Mouse (Mus musculus): Measurements from ENCODE around the gene Slc25a25. TPM values are rescaled to one million over a fixed set of nuclear protein-coding genes. Genes with fewer than 3 reads are reported as not detected.

The Slc25a25 gene
- total RNA-seq, 2 experiments from 2014 or later = 6.9 to 8.4 TPM

GRCm38 (mm10) chr2:32430701-32431676 lies 20.3 kb downstream of the Slc25a25 start:
- no peak for ATAC-seq (ENCODE audit: poor library complexity, severe bottlenecking)

GRCm38 (mm10) chr2:32429215-32429891 lies 21.9 kb downstream of the Slc25a25 start:
- no peak for ATAC-seq (ENCODE audit: poor library complexity, severe bottlenecking)

DNA sequence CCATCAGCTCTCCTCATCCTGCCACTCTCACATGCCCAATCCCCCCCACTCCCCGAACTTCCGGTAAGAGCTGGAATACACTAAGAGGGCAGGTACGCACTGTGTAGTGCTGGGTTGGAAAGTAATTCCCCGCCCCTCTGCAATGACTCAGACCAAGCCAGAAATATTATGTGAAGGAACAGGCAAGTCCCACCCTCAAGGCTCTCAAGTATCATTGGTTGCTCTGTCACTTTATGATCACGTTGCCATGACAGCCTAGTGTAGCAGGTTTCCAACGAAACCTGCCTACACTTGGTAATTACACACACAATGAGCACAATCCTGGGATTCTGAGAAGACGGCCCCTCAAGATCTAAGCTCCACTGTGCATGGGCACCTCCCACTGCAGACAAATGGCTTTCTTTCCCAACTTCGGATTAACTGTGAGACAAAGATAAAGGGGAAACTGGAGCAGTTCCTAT lies 23.0 kb downstream of the Slc25a25 start:
- peak; percentile 28 for ATAC-seq (ENCODE audit: poor library complexity, severe bottlenecking)

- no peak for ATAC-seq (ENCODE audit: poor library complexity, severe bottlenecking)
These were observed 23.5 kb downstream of the Slc25a25 start for GRCm38 (mm10) chr2:32427720-32428119.

GRCm38 (mm10) chr2:32426141-32426540 lies 25.1 kb downstream of the Slc25a25 start:
- no peak for ATAC-seq (ENCODE audit: poor library complexity, severe bottlenecking)

GRCm38 (mm10) chr2:32425568-32425967 lies 25.7 kb downstream of the Slc25a25 start:
- ATAC-seq (ENCODE audit: poor library complexity, severe bottlenecking) = no peak

- no peak for ATAC-seq (ENCODE audit: poor library complexity, severe bottlenecking)
These were observed 26.4 kb downstream of the Slc25a25 start for GRCm38 (mm10) chr2:32424796-32425195.

GRCm38 (mm10) chr2:32423481-32424331 lies 27.5 kb downstream of the Slc25a25 start:
- peak; percentile 85 for ATAC-seq (ENCODE audit: poor library complexity, severe bottlenecking)

- ATAC-seq (ENCODE audit: poor library complexity, severe bottlenecking) = no peak
These were observed 29.4 kb downstream of the Slc25a25 start for GRCm38 (mm10) chr2:32421851-32422251.

DNA sequence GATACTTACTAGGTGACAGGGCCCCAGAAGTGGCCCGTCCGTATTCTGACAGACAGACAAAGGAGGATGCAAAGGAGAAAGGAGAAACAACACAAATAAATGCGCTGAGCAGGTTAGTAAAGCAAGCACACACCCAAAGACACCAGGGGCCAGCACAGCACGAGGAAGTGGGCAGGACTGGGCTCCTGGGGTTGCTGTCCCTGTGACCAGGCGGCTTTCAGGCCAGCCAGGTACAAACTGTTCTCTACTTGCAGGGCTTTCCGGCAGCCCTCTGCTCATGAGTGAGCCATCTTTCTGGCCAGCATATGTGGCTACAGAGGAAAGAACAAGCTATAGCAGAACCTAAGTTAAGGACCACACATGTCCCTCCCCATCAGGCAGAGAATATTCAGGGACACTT lies 30.6 kb downstream of the Slc25a25 start:
- ATAC-seq (ENCODE audit: poor library complexity, severe bottlenecking) = no peak

DNA sequence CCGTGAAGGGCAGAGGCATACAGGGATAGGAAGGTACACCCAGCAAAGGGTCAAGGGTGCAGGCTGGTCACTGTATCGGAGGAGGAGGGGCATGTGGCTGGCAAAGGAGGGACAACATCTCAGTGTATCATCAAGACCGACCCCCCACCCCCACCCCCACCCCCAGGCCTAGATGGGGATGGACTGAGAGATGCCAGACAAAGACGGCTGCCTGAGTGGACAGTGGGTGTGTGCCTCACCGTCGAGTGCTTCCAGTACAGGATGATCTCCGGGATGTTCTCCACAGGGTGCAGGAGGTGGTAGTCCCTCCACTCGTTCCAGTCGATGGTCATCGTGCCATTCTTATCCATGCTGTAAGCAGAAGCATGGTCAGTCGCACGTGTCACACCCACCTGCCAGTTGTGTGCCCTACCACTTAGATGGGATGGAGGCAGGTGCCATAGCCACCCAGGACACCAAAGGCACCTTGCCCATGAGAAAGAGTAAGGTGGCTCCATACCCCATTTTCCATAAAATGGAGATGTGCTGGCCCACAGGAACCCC lies 31.1 kb downstream of the Slc25a25 start:
- no peak for ATAC-seq (ENCODE audit: poor library complexity, severe bottlenecking)

DNA sequence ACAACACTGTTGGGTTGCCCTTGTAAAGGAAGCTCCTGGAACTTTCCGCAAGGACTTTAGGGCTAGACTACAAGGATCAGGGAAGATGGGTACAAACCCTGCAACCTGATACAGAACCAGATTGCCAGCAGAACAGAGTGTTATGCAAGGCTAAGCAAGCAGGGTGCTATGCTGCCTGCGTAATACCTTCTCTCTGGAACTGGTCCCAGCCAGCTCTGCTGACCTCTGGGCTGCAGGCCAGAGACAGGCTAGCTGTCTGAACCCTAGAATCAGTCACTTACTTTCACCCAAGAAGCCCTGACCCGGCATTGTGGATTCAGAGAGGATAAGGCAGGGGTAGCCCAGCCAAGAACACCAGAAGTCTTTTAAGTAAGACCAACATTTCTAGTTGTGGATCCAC lies 31.9 kb downstream of the Slc25a25 start:
- ATAC-seq (ENCODE audit: poor library complexity, severe bottlenecking) = no peak

- ATAC-seq (ENCODE audit: poor library complexity, severe bottlenecking) = no peak
These were observed 32.7 kb downstream of the Slc25a25 start for GRCm38 (mm10) chr2:32418430-32419151.

DNA sequence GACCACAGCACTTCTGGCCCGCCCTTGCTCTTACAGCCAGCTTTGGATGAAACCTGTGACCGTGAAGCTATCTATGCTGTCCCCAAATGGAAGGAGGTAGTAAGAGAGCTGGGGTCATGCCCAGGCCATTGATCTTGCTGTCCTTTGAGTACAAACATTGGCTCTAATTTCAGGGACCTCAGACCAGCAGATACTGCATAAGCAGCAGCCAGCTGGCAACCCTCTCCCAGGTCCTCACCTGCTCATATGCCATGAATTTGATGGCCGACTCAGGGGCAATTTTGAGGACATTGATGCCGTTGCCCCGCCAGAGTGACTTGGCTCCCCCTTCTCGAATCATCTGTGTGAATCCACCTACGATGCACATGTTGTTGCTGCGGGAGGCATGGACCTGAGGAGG lies 33.8 kb downstream of the Slc25a25 start:
- ATAC-seq (ENCODE audit: poor library complexity, severe bottlenecking) = no peak

- no peak for ATAC-seq (ENCODE audit: poor library complexity, severe bottlenecking)
These were observed 34.7 kb downstream of the Slc25a25 start for GRCm38 (mm10) chr2:32416556-32416955.

- ATAC-seq (ENCODE audit: poor library complexity, severe bottlenecking) = no peak
These were observed 35.4 kb downstream of the Slc25a25 start for GRCm38 (mm10) chr2:32415801-32416200.

GRCm38 (mm10) chr2:32413936-32414335 lies 37.3 kb downstream of the Slc25a25 start:
- no peak for ATAC-seq (ENCODE audit: poor library complexity, severe bottlenecking)

DNA sequence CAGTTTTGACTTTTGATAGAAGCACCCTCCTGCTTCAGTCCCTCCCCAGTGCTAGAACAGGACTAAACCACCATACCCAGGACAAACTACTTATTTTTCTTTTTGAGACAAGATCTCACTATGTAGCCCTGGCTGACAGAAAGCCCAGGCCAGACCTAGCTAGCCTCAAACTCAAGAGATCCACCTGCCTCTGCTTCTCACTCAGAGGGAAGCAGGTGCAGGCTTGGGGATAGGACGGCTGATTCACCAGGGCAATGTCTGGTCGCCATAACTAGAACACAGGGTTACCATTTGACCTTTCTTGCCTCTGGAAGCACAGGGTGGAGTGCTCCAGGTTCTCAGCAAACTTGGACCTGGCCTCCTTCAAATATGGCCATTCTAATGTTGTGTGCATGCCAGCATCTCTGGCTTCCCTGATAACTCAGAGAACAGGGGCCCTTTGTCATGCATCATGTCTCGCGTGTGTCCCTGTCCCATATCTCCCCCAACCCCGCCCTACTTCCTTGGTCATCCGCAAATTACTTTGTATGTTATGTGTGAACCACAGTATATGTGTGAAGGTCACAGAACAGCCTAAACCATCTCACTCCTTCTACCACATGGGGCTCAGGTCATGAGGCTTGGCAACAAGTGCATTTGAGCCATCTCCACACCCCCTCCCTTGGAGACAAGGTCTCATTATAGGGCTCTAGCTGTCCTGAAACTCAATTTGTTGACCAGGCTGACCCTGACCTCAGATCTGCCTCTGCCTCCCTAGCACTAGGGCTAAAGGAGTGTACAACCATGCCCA lies 38.3 kb downstream of the Slc25a25 start:
- ATAC-seq (ENCODE audit: poor library complexity, severe bottlenecking) = no peak

DNA sequence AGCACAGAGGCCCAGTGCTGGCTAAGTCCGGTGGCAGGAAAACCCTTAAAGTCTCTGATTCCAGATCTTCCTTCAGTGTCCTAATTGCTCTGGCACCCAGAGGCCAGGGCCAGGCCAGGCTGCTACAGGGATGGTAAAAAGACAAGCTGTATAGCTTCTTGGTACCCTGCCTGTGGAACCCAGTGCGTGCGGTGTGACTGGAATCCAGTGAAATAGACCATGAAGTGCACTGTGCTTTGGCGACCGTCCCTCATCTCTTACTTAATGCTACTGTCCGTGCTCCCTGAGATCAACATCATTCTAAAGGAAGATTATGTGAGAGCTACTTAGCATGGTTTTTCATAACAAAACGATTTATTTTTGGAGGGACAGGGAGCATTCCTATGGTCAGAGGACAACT lies 39.8 kb downstream of the Slc25a25 start:
- no peak for ATAC-seq (ENCODE audit: poor library complexity, severe bottlenecking)

All from megakaryocyte, adult 5-6 weeks (primary cell).